Mouse (Mus musculus) intestine, embryonic 15.5 days (tissue): ENCODE results near the gene Top3a. TPM values are rescaled to one million over a fixed set of nuclear protein-coding genes. Genes with fewer than 3 reads are reported as not detected.
"Not testable (repeated sequence)": the region's sequence is repeated elsewhere in the genome, so short reads cannot be mapped to it uniquely, and the experiment has no call there.

ENCODE experiments used
- ATAC-seq: fragments of 200-750 bp; cut with Nextera tagmentation; 2 replicates; pipeline ENCODE4 v1.8.0; 2017; ENCODE audit warnings: moderate TSS enrichment, moderate library complexity
- H3K27ac ChIP-seq: fragments of 300-500 bp; sonication (generic); 2 replicates; pipeline ENCODE4 v1.5.1; 2015; ENCODE audit warnings: mild to moderate bottlenecking, inconsistent platforms
- H3K27me3 ChIP-seq: fragments of 300-500 bp; sonication (generic); replicated peaks from 2 replicates; pipeline ENCODE4 v1.6.1; 2015; ENCODE audit warnings: inconsistent platforms
- H3K36me3 ChIP-seq: fragments of 300-500 bp; sonication (generic); 2 replicates; pipeline ENCODE4 v1.6.1; 2015; ENCODE audit warnings: inconsistent platforms
- H3K4me1 ChIP-seq: fragments of 300-500 bp; sonication (generic); replicated peaks from 2 replicates; pipeline ENCODE4 v1.6.1; 2015; ENCODE audit warnings: inconsistent platforms
- H3K4me2 ChIP-seq: fragments of 300-500 bp; sonication (generic); replicated peaks from 2 replicates; pipeline ENCODE4 v1.6.1; 2015; ENCODE audit warnings: mild to moderate bottlenecking, inconsistent platforms
- H3K4me3 ChIP-seq: fragments of 300-500 bp; sonication (generic); replicated peaks from 2 replicates; pipeline ENCODE4 v1.5.1; 2015; ENCODE audit warnings: inconsistent platforms
- H3K9ac ChIP-seq: fragments of 300-500 bp; sonication (generic); 2 replicates; pipeline ENCODE4 v1.6.1; 2015; ENCODE audit warnings: inconsistent platforms
- H3K9me3 ChIP-seq: fragments of 300-500 bp; sonication (generic); 2 replicates; pipeline ENCODE4 v1.6.1; 2016; ENCODE audit warnings: inconsistent platforms
- WGBS: fragments of 180-500 bp; shearing (Covaris S2); methylation state at CpG from one replicate; pipeline ENCODE4 v1.1.7; 2015; 5-methylcytosine and 5-hydroxymethylcytosine counted together
- polyA plus RNA-seq: library from polyadenylated mRNA; unstranded; fragments of >200 nt; fragmentation: Nextera tagmentation; extraction: Ambion mirVana; gene quantifications from 2 replicates; pipeline ENCODE4 v1.2.1, GENCODE M21; 2015

The Top3a gene
- polyA plus RNA-seq: 12.1 and 13.0 TPM in 2 replicates

DNA sequence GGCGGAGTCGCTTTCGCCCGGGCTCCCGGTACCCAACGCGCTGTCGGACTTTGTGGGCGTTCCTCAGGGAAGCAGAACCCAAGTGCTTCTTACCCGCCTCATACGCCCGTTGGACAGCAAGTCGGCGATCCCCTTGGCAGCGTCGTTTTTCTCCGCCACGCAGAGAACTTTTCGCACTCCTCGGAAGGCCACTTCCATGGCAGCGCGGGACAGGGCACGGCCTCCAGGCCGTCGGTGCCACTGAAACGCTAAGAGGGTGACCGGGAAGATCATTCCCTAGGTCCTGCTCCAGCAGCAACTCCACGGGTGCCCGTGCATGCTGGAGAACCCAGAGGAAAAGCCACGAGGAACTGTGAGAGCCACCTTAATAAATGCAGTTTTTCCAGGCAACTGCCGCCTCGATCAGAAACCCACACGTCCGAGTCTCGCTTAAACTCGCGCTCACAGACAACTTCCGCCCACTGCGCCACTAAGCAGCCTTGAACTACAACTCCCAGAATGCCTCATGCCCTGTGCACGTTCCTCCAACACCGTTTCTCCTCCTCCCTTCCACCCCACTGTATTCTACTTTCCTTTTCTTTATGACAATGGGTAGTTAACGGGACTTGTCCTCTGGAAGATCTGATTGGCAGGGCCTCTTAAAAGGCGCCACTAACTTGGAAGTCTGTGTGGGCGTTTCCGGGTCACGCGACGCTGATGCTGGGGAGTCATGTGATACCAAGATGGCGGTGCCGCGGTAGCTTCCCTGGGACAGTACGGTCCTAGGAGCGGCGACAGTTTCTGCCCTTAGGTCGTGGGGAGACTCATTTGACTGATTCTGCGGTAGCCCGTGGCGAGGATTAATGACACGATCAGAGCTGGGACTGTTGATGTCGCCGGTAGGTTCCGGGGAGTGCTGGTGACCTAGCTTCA is at the start of gene Top3a, which contains the start of gene Smcr8:
TSS of gene Top3a (minus strand) at position 537 of the 912 bp plus-strand sequence.
TSS of gene Smcr8 (plus strand) at position 696 of the 912 bp plus-strand sequence.
- H3K4me2 ChIP-seq: peak within 1 kb of the TSS; percentile 81
- peaks cover 12% of the 10 kb centered on the region; the same call in 1 of the 2 replicates for H3K36me3 ChIP-seq
- no peaks in the 10 kb centered on the region for H3K9me3 ChIP-seq
- peak; percentile 98 for ATAC-seq
- H3K9ac ChIP-seq: peak within 1 kb of the TSS; percentile 80
- H3K27me3 ChIP-seq: no peaks in the 10 kb centered on the region
- H3K4me1 ChIP-seq: peaks cover 52% of the 10 kb centered on the region
- under 1% methylated on average over 62 of the region's 62 CpGs for WGBS
- H3K4me3 ChIP-seq: peak within 1 kb of the TSS; percentile 64
- H3K27ac ChIP-seq: peak within 1 kb of the TSS; percentile 76

DNA sequence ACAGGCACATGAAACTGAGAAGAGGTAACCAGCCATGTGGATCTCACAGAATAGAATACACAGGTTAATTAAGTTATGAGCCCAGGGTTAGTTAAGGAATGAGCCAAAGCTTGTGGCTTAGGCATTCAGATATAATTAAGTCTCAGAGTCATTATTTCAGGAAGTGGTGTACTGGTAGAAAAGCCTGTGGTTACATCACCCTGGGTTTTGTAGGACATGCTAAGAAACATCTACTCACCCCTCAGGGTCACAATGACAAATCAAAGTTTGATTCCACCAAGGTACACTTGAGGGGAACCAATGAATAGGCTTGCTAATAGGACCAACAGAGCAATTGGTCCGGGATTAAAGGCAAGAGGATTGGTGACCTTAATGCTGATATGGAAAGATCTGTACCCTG is 49.5 kb upstream of the Top3a start:
- ATAC-seq: no peak
- H3K27me3 ChIP-seq: no peaks in the 10 kb centered on the region
- 0 out of 2 replicates have a peak, but pooled peaks cover 4% of the 10 kb centered on the region for H3K4me1 ChIP-seq
- no peak overlapping the region for H3K9ac ChIP-seq
- H3K4me3 ChIP-seq: no peak overlapping the region
- WGBS: 53% methylated on average over 1 of the region's 1 CpGs
- no peak overlapping the region for H3K27ac ChIP-seq
- no peak overlapping the region for H3K4me2 ChIP-seq
- H3K36me3 ChIP-seq: no peaks in the 10 kb centered on the region
- no peaks in the 10 kb centered on the region for H3K9me3 ChIP-seq

- H3K27me3 ChIP-seq: no peaks in the 10 kb centered on the region
- no peak overlapping the region for H3K4me2 ChIP-seq
- H3K36me3 ChIP-seq: no peaks in the 10 kb centered on the region
- WGBS: 63% methylated on average over 3 of the region's 3 CpGs
- no peaks in the 10 kb centered on the region for H3K9me3 ChIP-seq
- H3K4me1 ChIP-seq: no peaks in the 10 kb centered on the region
- H3K27ac ChIP-seq: peak overlapping the region; percentile 56; the same call in 1 of the 2 replicates
- peak; percentile 93 for ATAC-seq
- no peak overlapping the region for H3K9ac ChIP-seq
- H3K4me3 ChIP-seq: no peak overlapping the region
These were observed 48.0 kb upstream of the Top3a start for GRCm38 (mm10) chr11:60825191-60825590.

- Histone ChIP-seq H3K36me3 (no peaks in the 10 kb centered on the region), H3K27me3 (no peaks in the 10 kb centered on the region), H3K4me3 (no peak overlapping the region), H3K4me1 (no peaks in the 10 kb centered on the region), H3K4me2 (no peak overlapping the region), H3K27ac (no peak overlapping the region), H3K9me3 (no peaks in the 10 kb centered on the region), H3K9ac (no peak overlapping the region)
- WGBS: 70% methylated on average over 2 of the region's 2 CpGs
- ATAC-seq: no peak
These were observed 46.6 kb upstream of the Top3a start for GRCm38 (mm10) chr11:60823771-60824170.

GRCm38 (mm10) chr11:60816398-60816797 is 39.2 kb upstream of the Top3a start:
- H3K9ac ChIP-seq: no peak overlapping the region
- no peaks in the 10 kb centered on the region for H3K36me3 ChIP-seq
- H3K27me3 ChIP-seq: no peaks in the 10 kb centered on the region
- H3K4me3 ChIP-seq: no peak overlapping the region
- ATAC-seq: no peak
- H3K4me1 ChIP-seq: no peaks in the 10 kb centered on the region
- no peak overlapping the region for H3K4me2 ChIP-seq
- no peaks in the 10 kb centered on the region for H3K9me3 ChIP-seq
- no peak overlapping the region for H3K27ac ChIP-seq
- 75% methylated on average over 5 of the region's 5 CpGs for WGBS

DNA sequence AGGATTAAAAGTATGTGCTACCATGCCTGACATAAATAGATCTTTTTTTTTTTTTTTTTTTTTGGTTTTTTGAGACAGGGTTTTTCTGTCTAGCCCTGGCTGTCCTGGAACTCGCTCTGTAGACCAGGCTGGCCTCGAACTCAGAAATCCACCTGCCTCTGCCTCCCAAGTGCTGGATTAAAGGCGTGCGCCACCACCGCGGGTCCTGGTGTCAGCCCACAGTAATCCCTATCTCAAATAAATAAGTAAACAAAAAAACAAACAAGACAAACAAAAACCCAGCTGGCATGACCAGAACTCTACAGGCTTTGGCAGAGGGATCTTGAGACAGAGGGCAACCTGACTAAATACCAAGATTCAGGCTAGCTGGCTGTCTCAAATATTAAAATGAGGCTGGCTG is 34.5 kb upstream of the Top3a start, which contains the start of gene Shmt1:
TSS of gene Shmt1 (minus strand) at position 101 of the 400 bp plus-strand sequence.
- WGBS: 33% methylated on average over 6 of the region's 6 CpGs
- not testable (repeated sequence) for ATAC-seq, H3K36me3 ChIP-seq, H3K9me3 ChIP-seq, H3K27me3 ChIP-seq
- H3K4me2 ChIP-seq: peak within 1 kb of the TSS; percentile 91
- peaks cover 19% of the 10 kb centered on the region for H3K4me1 ChIP-seq
- H3K9ac ChIP-seq: peak within 1 kb of the TSS; percentile 49
- peak within 1 kb of the TSS; percentile 73 for H3K27ac ChIP-seq
- H3K4me3 ChIP-seq: peak within 1 kb of the TSS; percentile 53

DNA sequence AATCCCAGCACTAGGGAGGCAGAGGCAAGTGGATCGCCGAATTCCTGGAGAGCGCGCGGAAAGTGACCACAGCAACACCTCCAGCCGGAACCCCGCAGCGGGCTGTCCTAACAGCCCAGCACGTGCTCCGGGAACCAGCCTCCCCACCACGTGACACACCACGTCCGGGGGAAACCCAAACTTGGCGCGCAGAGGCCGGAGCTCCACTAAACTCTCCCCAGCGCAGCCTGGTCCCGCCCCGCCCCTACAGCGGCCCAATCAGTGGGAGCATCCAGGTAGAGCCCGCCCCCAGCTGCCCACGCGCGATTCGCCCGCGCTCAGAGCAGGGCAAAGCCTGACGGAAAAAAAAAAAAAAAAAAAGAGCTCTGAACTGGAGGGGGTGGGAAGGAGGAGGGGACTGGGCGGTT is 33.9 kb upstream of the Top3a start:
- H3K27ac ChIP-seq: peak overlapping the region; percentile 73
- no peaks in the 10 kb centered on the region for H3K9me3 ChIP-seq
- no peaks in the 10 kb centered on the region for H3K27me3 ChIP-seq
- under 1% methylated on average over 29 of the region's 29 CpGs for WGBS
- peak overlapping the region; percentile 49 for H3K9ac ChIP-seq
- ATAC-seq: peak; percentile 98
- H3K4me2 ChIP-seq: peak overlapping the region; percentile 91
- peak overlapping the region; percentile 53 for H3K4me3 ChIP-seq
- H3K4me1 ChIP-seq: peaks cover 19% of the 10 kb centered on the region
- no peaks in the 10 kb centered on the region for H3K36me3 ChIP-seq

DNA sequence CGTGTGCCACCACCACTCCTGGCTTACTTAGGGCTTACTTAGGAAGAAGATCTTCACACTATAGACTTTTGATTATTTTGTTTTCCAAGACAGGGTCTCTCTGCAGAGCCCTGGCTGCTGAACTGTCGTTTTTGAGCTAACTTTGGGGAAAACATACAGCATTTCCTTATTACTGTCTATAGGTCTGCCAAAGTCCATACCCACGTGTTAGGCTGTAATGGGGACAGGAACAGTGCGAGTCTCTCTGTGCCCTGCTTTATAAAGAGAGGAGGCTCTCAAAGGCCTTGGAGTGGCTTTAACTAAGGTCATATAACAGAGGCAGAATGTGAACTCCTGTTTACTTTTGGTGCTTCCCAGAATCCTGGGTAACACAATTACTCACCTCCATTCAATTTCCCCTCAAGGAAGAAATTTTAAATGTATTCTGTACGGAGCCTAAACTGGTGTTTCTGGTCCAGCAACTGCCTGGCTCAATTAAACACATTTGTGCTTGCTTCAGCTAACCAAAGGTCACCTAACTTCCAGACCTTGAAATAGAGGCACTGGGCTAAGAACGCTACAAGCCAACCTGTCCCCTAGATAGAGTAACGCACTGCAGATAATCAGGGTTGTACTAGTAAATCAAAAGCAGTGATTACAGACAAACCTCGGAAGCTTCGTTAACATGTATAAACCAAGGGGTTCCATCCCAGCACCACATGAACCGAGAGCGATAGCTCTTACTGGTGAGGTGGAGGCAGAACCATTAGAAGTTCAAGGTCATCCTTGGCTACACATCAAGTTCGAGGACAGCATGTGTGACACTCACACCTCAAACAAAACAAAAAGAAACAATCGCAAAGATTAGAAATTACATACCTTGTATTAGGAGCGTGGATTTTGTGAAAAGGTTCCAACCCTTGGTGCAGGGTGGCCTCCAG is 33.1 kb upstream of the Top3a start:
- H3K9me3 ChIP-seq: no peaks in the 10 kb centered on the region
- peak overlapping the region; percentile 91 for H3K4me2 ChIP-seq
- peaks cover 19% of the 10 kb centered on the region for H3K4me1 ChIP-seq
- ATAC-seq: peak; percentile 34
- H3K27me3 ChIP-seq: no peaks in the 10 kb centered on the region
- H3K9ac ChIP-seq: peak overlapping the region; percentile 49
- H3K36me3 ChIP-seq: no peaks in the 10 kb centered on the region
- 9% methylated on average over 14 of the region's 14 CpGs for WGBS
- peak overlapping the region; percentile 73 for H3K27ac ChIP-seq
- H3K4me3 ChIP-seq: peak overlapping the region; percentile 53

- no peak for ATAC-seq
- 35% methylated on average over 1 of the region's 1 CpGs for WGBS
- no peaks in the 10 kb centered on the region for H3K36me3 ChIP-seq
- peak overlapping the region; percentile 91 for H3K4me2 ChIP-seq
- H3K27me3 ChIP-seq: no peaks in the 10 kb centered on the region
- H3K27ac ChIP-seq: peak overlapping the region; percentile 73; the same call in 1 of the 2 replicates
- peaks cover 19% of the 10 kb centered on the region for H3K4me1 ChIP-seq
- H3K9me3 ChIP-seq: no peaks in the 10 kb centered on the region
- H3K9ac ChIP-seq: no peak overlapping the region; the same call in 1 of the 2 replicates
- peak overlapping the region; percentile 53 for H3K4me3 ChIP-seq
These were observed 32.4 kb upstream of the Top3a start for GRCm38 (mm10) chr11:60809546-60809945.

GRCm38 (mm10) chr11:60808286-60809070 is 31.3 kb upstream of the Top3a start:
- WGBS: 48% methylated on average over 4 of the region's 4 CpGs
- Histone ChIP-seq H3K36me3 (no peaks in the 10 kb centered on the region), H3K27me3 (no peaks in the 10 kb centered on the region), H3K27ac (0 out of 2 replicates have a peak overlapping the region, but pooled peaks have one; percentile 22), H3K4me1 (peaks cover 19% of the 10 kb centered on the region), H3K9me3 (no peaks in the 10 kb centered on the region), H3K4me3 (peak overlapping the region; percentile 14), H3K4me2 (peak overlapping the region; percentile 91), H3K9ac (0 out of 2 replicates have a peak overlapping the region, but pooled peaks have one; percentile 10)
- ATAC-seq: no peak

- Histone ChIP-seq H3K36me3 (peaks cover 23% of the 10 kb centered on the region), H3K9me3 (no peaks in the 10 kb centered on the region), H3K4me2 (no peak overlapping the region), H3K4me3 (no peak overlapping the region), H3K27me3 (no peaks in the 10 kb centered on the region), H3K27ac (no peak overlapping the region), H3K9ac (no peak overlapping the region), H3K4me1 (no peaks in the 10 kb centered on the region)
- no peak for ATAC-seq
- WGBS: 92% methylated on average over 1 of the region's 1 CpGs
These were observed 23.7 kb upstream of the Top3a start for GRCm38 (mm10) chr11:60800892-60801291.
